Mouse (Mus musculus): ENCODE measurements at regions not wholly inside any gene's neighbourhood (a gene's known extent, or its start where the extent isn't known, plus 50 kb on each side); places are given as distances from the start of the nearest gene placed in this dataset.

DNA sequence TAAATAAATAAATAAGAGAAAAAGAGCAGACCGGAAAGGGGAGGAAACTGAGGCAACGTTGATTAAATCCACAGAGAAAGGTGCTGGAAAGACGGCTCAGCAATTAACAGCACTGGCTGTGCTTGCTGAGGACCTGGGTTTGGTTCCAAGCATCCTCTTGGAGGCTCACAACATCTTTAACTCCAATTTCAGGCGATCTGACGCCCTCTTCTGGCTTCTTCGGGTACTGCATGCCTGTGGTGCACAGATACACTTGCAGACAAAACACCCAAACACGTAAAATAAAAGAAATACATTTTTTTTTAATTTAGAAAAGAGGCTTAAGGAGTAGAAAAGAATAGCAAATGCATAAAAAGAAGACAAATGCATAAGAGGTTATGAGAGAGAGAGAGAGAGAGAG is 173.9 kb upstream of the Ubl3 start:
- no peak overlapping the region for H3K27ac ChIP-seq
- no peak for DNase-seq
- intact Hi-C loops (cut with DNase I) = no loop called here
- H3K4me3 ChIP-seq = no peak overlapping the region
- TF ChIP-seq CTCF (IDR thresholded peaks at IDR 0.05) = peak; percentile 45

DNA sequence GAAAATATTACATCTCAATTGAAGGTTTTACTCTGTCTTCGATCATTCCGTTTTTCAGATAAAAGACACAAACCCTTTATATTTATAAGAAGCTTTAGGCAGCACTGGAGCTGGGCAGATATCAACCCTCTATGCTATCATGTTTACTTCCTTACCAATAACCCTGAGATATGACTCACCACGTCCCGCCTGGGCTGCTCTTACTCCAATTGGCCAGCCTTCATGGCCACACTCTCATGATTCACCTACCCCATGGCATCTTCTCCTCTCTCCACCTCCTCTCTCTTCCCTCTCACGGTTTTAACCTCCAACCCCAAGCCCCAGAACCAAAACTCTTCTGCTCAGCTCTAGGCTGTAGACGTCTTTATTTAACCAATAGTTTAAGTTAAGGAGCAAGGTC is 171.9 kb upstream of the Ubl3 start:
- no peak for DNase-seq
- Histone ChIP-seq H3K27ac (no peak overlapping the region), H3K4me3 (no peak overlapping the region)
- TF ChIP-seq CTCF (IDR thresholded peaks at IDR 0.05) = no peak
- intact Hi-C loops (cut with DNase I) = no loop called here

DNA sequence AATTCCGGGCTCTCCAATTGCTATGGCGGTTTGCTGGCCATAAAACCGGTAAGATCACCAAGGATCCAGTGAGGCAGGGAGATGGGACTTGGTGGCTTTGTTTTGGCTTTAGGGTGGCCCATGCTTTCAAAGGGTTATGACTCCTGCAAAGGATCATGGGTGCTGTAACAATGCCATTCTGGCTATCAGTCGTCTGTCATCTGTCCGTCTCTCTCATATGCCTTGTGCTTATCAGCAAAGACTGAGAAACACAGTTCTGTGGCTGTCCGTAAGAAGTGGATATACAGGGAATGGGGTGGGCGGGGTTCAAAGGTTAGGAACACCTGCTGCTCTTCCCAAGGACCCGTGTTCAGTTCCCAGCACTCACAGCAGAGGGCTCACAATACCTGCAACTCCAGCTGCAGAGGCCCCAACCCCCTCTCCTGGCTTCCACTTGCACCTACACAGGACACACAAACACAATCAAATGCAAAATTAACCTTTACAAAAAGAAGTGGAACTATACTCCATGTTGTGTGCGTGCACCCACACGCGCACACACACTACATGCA is 171.2 kb upstream of the Ubl3 start:
- DNase-seq = no peak
- no peak for TF ChIP-seq CTCF (IDR thresholded peaks at IDR 0.05)

DNA sequence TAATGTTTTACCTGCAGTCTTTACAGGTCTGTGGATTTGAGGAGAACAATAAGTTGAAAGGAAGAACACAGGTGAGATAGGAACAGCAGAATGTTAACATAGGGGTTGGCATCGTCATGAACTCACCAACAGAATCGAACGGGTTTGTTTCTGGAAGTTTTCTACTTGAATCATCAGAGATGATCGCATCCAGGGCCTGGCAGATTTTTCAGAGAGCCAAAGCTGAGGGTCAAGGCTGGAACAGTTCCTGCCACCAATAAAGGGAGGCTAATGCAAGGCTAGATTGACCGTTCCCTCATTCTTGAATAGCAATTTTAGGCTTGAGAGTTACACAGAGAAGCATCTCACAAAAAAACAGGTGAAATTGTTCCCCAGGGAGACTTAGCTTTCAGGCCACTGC is 168.0 kb upstream of the Ubl3 start:
- Histone ChIP-seq H3K4me3 (no peak overlapping the region), H3K27ac (no peak overlapping the region)
- TF ChIP-seq CTCF (IDR thresholded peaks at IDR 0.05) = no peak
- no peak for DNase-seq
- intact Hi-C loops (cut with DNase I) = no loop called here

More for the DNA sequence above, 171.2 kb upstream of the Ubl3 start:
- Histone ChIP-seq H3K27ac (no peak overlapping the region), H3K4me3 (no peak overlapping the region)
- intact Hi-C loops (cut with DNase I) = no loop called here

DNA sequence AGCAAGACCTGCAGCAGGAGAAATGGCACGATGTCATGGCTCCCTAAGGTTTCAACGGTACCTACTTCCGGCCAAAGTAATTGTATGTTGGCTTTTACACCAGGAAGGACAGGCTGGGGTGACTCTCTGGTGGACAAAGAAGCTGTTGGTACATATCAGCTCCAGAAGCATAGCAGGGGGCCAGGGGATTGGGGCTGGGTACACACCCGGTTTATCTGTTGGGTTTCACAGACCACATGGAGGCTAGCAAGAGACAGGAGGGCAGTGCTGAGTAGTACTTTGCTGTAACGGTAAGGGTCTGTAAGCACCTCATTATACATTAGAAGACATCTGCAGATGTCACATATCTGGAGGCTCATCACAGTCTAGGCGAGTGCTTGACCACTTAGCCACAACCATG is 164.0 kb upstream of the Ubl3 start:
- intact Hi-C loops (cut with DNase I) = no loop called here
- Histone ChIP-seq H3K4me3 (no peak overlapping the region), H3K27ac (no peak overlapping the region)
- no peak for DNase-seq
- no peak for TF ChIP-seq CTCF (IDR thresholded peaks at IDR 0.05)

DNA sequence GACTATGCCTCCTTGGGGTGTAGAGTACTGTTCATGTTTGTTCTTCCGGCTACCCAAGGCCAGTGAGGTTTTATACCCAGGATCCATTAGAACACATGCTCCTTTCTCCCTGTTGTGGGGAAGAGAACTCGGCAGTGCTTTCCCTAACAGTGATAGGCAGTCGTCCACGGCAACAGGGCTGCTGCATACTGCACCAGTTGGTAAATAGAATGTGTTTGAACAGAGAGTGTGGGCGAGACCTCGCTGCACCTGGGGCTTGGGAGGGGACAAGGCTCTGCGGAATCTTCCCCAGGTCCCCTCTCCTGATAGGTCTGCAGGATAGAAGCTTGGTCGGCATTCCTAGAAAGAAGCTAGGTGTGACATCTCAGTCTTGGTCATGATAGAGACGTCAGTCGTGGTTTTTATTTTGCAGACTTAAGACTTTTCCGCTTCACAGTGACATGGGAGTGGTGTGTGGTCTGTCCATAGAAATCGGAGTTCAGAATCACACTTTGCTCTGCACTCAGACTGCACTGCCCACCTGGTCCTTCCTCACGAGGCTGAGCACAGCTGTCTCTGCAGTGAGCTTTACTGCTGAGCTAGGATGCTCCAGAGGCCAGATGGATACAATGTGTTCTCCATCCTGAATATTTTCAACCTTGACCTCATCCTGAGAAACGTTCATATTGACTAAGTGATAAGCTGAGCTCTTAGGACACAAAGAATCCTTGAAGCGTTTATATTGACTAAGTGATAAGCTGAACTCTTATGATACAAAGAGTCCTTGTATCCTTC is 162.8 kb upstream of the Ubl3 start:
- intact Hi-C loops (cut with DNase I) = no loop called here
- TF ChIP-seq CTCF (IDR thresholded peaks at IDR 0.05) = no peak
- H3K27ac ChIP-seq = no peak overlapping the region
- H3K4me3 ChIP-seq = no peak overlapping the region
- DNase-seq = no peak

DNA sequence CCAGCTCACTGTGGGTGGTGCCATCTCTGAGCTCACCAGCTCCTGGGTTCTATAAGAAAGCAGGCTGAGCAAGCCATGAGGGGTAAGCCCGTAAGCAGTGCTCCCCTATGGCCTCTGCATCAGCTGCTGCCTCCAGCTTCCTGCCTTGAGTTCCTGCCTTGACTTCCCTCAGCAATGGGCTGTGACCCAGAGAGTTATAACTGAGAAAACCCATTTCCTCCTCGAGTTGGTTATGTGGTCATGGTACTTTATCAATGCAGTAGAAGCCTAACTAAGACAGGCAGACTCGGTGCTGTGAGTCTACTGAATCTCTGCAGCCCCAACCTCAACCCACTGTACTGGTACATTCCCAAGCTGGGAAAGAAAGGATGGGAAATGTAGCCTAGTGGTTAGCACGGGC is 162.2 kb upstream of the Ubl3 start:
- intact Hi-C loops (cut with DNase I) = no loop called here
- H3K27ac ChIP-seq = no peak overlapping the region
- no peak for TF ChIP-seq CTCF (IDR thresholded peaks at IDR 0.05)
- no peak for DNase-seq
- H3K4me3 ChIP-seq = no peak overlapping the region

DNA sequence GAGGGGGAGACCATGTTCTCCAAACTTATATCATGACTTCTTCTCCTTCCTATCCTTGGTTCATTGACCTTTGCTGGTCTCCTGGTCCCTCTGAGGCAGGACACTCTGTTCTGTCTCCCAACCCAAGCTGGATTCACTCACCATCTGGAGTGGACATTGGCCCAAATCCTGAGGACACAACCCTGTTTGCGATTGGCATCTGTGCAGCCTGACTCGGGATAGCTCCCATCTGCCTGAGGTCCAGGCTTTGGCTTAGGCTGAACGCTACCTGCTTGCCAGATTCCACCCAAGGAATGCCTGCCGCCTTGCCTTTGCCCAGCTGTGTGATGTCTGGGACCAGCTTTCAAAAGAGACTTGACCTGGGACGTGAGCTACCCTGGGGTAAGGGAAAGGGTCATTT is 161.2 kb upstream of the Ubl3 start:
- intact Hi-C loops (cut with DNase I) = no loop called here
- peak; percentile 30 for DNase-seq
- H3K4me3 ChIP-seq = no peak overlapping the region
- no peak for TF ChIP-seq CTCF (IDR thresholded peaks at IDR 0.05)
- H3K27ac ChIP-seq = no peak overlapping the region

DNA sequence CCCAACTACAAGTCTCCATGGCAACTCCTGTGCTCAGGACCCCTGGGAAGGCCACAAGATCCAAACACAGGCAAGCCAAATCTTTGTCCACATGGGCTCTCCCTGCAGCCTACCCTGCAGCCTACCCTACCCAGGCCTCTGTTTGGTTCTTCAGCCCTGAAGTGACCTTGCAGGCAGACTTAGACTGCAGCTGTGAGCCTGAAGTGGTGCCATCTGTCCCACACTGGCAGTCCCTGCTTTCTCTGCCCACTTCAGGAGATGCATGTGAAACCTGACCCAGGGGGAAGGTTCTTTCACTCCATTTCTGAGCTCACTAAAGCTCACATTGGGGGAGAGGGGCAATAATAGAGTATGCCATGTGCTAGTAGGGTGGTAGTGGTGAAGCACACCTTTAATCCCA is 160.4 kb upstream of the Ubl3 start:
- no peak overlapping the region for H3K27ac ChIP-seq
- TF ChIP-seq CTCF (IDR thresholded peaks at IDR 0.05) = no peak
- no peak overlapping the region for H3K4me3 ChIP-seq
- DNase-seq = no peak
- intact Hi-C loops (cut with DNase I) = no loop called here

DNA sequence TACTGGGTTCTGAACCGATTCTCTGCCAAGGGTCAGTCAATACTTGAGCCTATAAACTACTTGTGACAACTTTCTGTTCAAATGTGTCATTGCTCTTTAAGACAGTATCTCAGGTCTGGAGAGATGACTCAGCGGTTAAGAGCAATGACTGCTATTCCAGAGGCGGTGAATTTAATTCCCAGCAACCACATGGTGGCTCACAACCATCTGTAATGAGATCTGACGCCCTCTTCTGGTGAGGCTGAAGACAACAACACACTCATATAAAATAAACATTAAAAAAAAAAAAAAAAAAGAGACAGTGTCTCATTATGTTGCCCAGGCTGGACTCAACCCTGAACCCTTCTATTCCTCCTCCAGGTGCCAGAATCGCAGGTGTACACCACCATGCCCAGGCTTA is 159.0 kb upstream of the Ubl3 start:
- no peak overlapping the region for H3K27ac ChIP-seq
- no peak for TF ChIP-seq CTCF (IDR thresholded peaks at IDR 0.05)
- intact Hi-C loops (cut with DNase I) = no loop called here
- DNase-seq = no peak
- H3K4me3 ChIP-seq = no peak overlapping the region

DNA sequence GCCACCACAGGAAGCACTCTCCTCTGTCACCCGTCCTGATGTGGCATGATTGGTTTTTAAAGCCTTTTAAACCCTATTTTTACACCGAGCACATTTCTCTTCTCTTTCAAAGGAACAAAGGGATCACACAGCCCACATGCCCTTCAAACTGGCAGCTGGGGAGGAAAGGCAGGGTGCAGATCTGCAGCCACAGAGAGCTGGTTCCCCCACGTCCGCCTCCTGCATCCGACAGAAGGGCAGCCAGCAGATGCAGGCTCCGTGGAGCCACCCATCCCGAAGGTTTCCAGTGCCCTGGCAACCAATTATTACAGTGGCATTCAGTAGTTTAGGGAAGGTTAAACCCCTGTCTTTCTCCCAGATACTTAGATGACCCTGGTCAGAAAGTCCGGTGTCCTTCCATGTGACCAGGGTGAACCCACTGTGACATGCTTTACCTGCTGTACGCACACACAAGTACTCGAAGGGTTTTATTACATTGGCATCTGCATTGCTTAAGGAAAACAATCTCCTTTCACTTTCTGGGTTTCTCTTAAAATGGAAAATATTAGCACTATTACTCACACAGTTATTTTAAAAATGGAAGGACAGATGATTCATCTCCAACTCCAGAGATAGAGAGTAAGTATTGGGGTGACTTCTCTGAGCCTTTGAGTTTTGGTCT is 156.7 kb upstream of the Ubl3 start:
- no peak for DNase-seq
- TF ChIP-seq CTCF (IDR thresholded peaks at IDR 0.05) = no peak
- Histone ChIP-seq H3K27ac (peak overlapping the region; percentile 69), H3K4me3 (no peak overlapping the region)
- intact Hi-C loops (cut with DNase I) = loop anchor here (5.0 kb wide), 1 partner anchor 157 kb away; the partner anchor contains the start of gene Ubl3

DNA sequence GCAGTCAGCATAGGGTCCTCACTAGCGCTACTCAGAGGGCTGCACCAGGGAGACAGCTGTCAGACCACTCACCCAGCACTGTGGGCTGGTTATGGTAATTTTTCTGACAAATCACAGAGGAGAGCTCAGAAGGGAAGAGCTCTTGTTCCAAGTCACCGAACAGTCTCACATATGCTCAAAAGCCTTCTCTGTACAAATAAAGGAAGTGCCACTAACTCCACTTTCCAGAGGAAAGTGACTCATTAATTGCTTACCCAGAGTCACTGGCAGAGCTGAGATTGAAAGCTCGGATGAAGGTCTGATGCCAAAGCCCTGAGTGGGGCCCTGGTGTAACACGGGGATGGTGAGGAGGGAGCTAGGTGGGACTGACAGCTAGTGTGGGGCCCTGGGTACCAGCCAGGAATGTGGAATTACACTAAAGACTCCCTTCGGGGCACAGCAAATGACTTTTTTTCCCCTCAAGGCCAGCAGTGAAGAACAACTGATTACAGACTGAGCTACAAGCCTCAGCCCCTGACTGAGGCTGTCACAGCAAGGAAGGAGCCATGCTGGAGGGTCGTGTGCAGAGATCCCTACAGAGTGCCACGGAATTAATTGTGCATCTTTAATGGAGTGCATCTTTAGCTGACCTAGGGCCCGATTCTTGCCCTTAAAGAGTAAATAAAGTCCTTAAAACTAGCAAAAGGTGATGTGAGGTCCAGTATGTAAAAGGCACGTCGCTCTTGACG is 155.6 kb upstream of the Ubl3 start:
- TF ChIP-seq CTCF (IDR thresholded peaks at IDR 0.05) = no peak
- DNase-seq = peak; percentile 46
- Histone ChIP-seq H3K4me3 (no peak overlapping the region), H3K27ac (peak overlapping the region; percentile 69)
- intact Hi-C loops (cut with DNase I) = loop anchor here (5.0 kb wide), 1 partner anchor 156 kb away; the partner anchor contains the start of gene Ubl3

DNA sequence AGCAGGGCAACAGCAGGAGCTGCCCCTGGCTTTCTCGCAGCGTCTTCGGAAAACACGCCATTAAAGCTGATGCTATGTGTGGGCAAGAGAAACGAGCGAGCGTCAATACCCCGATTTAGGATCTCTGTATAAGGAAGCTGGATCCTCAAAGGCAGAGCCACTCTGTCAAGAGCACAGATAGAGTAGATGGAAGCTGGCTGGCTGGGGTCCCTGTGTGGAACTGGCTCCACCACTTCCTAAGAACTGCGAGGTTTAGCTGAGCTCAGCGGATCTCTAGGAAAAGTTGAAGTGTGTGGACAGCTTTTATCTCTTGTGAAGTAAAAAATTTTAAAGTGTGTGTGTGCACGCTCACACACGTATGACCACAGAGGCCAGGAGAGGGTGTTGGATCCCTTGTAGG is 154.7 kb upstream of the Ubl3 start:
- TF ChIP-seq CTCF (IDR thresholded peaks at IDR 0.05) = no peak
- intact Hi-C loops (cut with DNase I) = loop anchor here (5.0 kb wide), 1 partner anchor 155 kb away; the partner anchor contains the start of gene Ubl3
- no peak for DNase-seq
- Histone ChIP-seq H3K27ac (peak overlapping the region; percentile 69), H3K4me3 (no peak overlapping the region)
